Mouse (Mus musculus): Measurements from ENCODE around the gene Wif1. TPM values are rescaled to one million over a fixed set of nuclear protein-coding genes. Genes with fewer than 3 reads are reported as not detected.

Wif1 gene
- polyA plus RNA-seq, 1 experiment from 2014 or later: 7.1 TPM

Other genes with a start within 250 kb of the Wif1 start
- 1.5 and 2.0 TPM in 2 replicates for gene Msrb3, start 134.9 kb upstream of the Wif1 start, polyA plus RNA-seq (2015; fragmentation: Nextera tagmentation; extraction: Ambion mirVana)
- gene Lemd3, start 54.6 kb upstream of the Wif1 start, polyA plus RNA-seq (2015; fragmentation: Nextera tagmentation; extraction: Ambion mirVana): 3.1 and 3.3 TPM in 2 replicates

All from hindbrain, embryonic 15.5 days (tissue).